Comparison of ENCODE assay signal across 16 mouse cellular contexts in genomic region chr3:21025876-21026275, GRCm38 (mm10).
DNase-seq lines count a peak whose midpoint lies in the region; ATAC-seq lines count a peak whose summit lies in the region.
"Had no signal": no experiment of that assay in that cellular context is flagged by ENCODE, and none has a peak within 500 bp of the region (broad histone marks: within the 10 kb centered on the region; RNA-seq: fewer than 3 reads in every experiment).

No protein-coding gene starts in this region.

- H3K9me3 ChIP-seq in forebrain, embryonic 15.5 days, result no peaks in the 10 kb centered on the region
- H3K9me3 ChIP-seq in forebrain, embryonic 10.5 days, result no peaks in the 10 kb centered on the region
- no peaks in the 10 kb centered on the region for H3K9me3 ChIP-seq in midbrain, embryonic 16.5 days (replicated peaks; ENCODE audit: control insufficient read depth, low read length, poor library complexity, severe bottlenecking)
- no peaks in the 10 kb centered on the region for H3K9me3 ChIP-seq in midbrain, embryonic 10.5 days (replicated peaks)
- H3K9me3 ChIP-seq: G1E; hindbrain, embryonic 15.5 days; limb, embryonic 10.5 days had no signal

- H3K4me1 ChIP-seq in forebrain, embryonic 15.5 days, result no peaks in the 10 kb centered on the region
- no peaks in the 10 kb centered on the region for H3K4me1 ChIP-seq in forebrain, embryonic 10.5 days
- no peaks in the 10 kb centered on the region for H3K4me1 ChIP-seq in midbrain, embryonic 16.5 days (ENCODE audit: control insufficient read depth, insufficient read depth, low read length)
- peaks cover 5% of the 10 kb centered on the region; the same call in 1 of the 2 replicates for H3K4me1 ChIP-seq in midbrain, embryonic 10.5 days
- H3K4me1 ChIP-seq: hindbrain, embryonic 15.5 days; limb, embryonic 10.5 days had no signal

- 4% methylated on average over 1 of the region's 1 CpGs for WGBS in forebrain, embryonic 15.5 days
- WGBS in forebrain, embryonic 10.5 days, result 38% methylated on average over 1 of the region's 1 CpGs
- 5% methylated on average over 1 of the region's 1 CpGs for WGBS in midbrain, embryonic 16.5 days
- 26% methylated on average over 1 of the region's 1 CpGs for WGBS in midbrain, embryonic 10.5 days

- H3K4me3 ChIP-seq in forebrain, embryonic 15.5 days, result no peak overlapping the region
- H3K4me3 ChIP-seq in forebrain, embryonic 10.5 days, result no peak overlapping the region
- no peak overlapping the region for H3K4me3 ChIP-seq in midbrain, embryonic 16.5 days (ENCODE audit: low read depth, low read length)
- H3K4me3 ChIP-seq in midbrain, embryonic 10.5 days, result no peak overlapping the region
- H3K4me3 ChIP-seq: hindbrain, embryonic 15.5 days; limb, embryonic 10.5 days had no signal

- H3K27ac ChIP-seq in forebrain, embryonic 15.5 days (replicated peaks), result no peak overlapping the region
- no peak overlapping the region for H3K27ac ChIP-seq in forebrain, embryonic 10.5 days
- no peak overlapping the region for H3K27ac ChIP-seq in midbrain, embryonic 16.5 days (ENCODE audit: low read length)
- H3K27ac ChIP-seq in midbrain, embryonic 10.5 days (replicated peaks), result no peak overlapping the region
- H3K27ac ChIP-seq: hindbrain, embryonic 15.5 days; limb, embryonic 10.5 days had no signal

- H3K9ac ChIP-seq in forebrain, embryonic 15.5 days (replicated peaks), result no peak overlapping the region
- H3K9ac ChIP-seq in midbrain, embryonic 16.5 days (ENCODE audit: low read depth, low read length), result no peak overlapping the region
- H3K9ac ChIP-seq: hindbrain, embryonic 15.5 days; liver, postnatal 0 days had no signal

- intact Hi-C loops in left cerebral cortex, postnatal 36 days (cut with DNase I), result loop anchor here (10.0 kb wide), 2 partner anchors 131 to 201 kb away; no protein-coding TSS in a partner anchor

- no peaks in the 10 kb centered on the region for H3K36me3 ChIP-seq in forebrain, embryonic 15.5 days
- no peaks in the 10 kb centered on the region for H3K36me3 ChIP-seq in forebrain, embryonic 10.5 days (replicated peaks)
- H3K36me3 ChIP-seq in midbrain, embryonic 16.5 days (ENCODE audit: control insufficient read depth, insufficient read depth, low read length), result no peaks in the 10 kb centered on the region
- no peaks in the 10 kb centered on the region for H3K36me3 ChIP-seq in midbrain, embryonic 10.5 days
- H3K36me3 ChIP-seq: G1E; hindbrain, embryonic 15.5 days; limb, embryonic 10.5 days had no signal

- DNase-seq in forebrain, embryonic 10.5 days (ENCODE audit: extremely low spot score, low spot score), result no peak
- no peak for DNase-seq in midbrain, embryonic 10.5 days (ENCODE audit: low spot score)
- peak; percentile 35 to 37 for DNase-seq in left cerebral cortex, postnatal 36 days (ENCODE audit: low spot score in 2 of 2)
- no peak for DNase-seq in thymus, postnatal 4 days
- no peak for DNase-seq in heart, adult 9 months (ENCODE audit: low spot score in 2 of 2)
- no peak for DNase-seq in spleen, adult 12 weeks (ENCODE audit: low spot score)
- DNase-seq: B cell, adult 2 months; cerebellum, postnatal 25 days; gastrocnemius, postnatal 25 days; kidney, adult 9 months; liver, postnatal 0 days had no signal

- ATAC-seq in forebrain, embryonic 15.5 days (replicated peaks), result peak; percentile 76; the same call in 1 of the 2 replicates
- peak; percentile 72 for ATAC-seq in midbrain, embryonic 16.5 days
- ATAC-seq: liver, postnatal 0 days had no signal

- no peak overlapping the region for H3K4me2 ChIP-seq in forebrain, embryonic 15.5 days (replicated peaks)
- no peak overlapping the region for H3K4me2 ChIP-seq in midbrain, embryonic 16.5 days (ENCODE audit: low read length)
- H3K4me2 ChIP-seq: hindbrain, embryonic 15.5 days had no signal

- no peaks in the 10 kb centered on the region for H3K27me3 ChIP-seq in forebrain, embryonic 15.5 days
- no peaks in the 10 kb centered on the region for H3K27me3 ChIP-seq in forebrain, embryonic 10.5 days (ENCODE audit: poor library complexity, severe bottlenecking)
- no peaks in the 10 kb centered on the region for H3K27me3 ChIP-seq in midbrain, embryonic 16.5 days (ENCODE audit: control insufficient read depth, insufficient read depth, low read depth, low read length)
- no peaks in the 10 kb centered on the region for H3K27me3 ChIP-seq in midbrain, embryonic 10.5 days (ENCODE audit: low read depth, poor library complexity, severe bottlenecking)
- H3K27me3 ChIP-seq: hindbrain, embryonic 15.5 days had no signal

Comparison
In these comparisons a context has a peak if more than half of its experiments do, and no peak if none do; other contexts are left out.
1. DNase-seq: peak in left cerebral cortex, postnatal 36 days (2 of 2); none in forebrain, embryonic 10.5 days (single experiment), midbrain, embryonic 10.5 days (single experiment), thymus, postnatal 4 days (single experiment), heart, adult 9 months (0 of 2) and spleen, adult 12 weeks (single experiment).